Mouse (Mus musculus) kidney, adult 11 months (tissue): ENCODE results near the gene Ccl21a.
"Not testable (repeated sequence)": the region's sequence is repeated elsewhere in the genome, so short reads cannot be mapped to it uniquely, and the experiment has no call there.

Experiments used
- DNase-seq: peaks from one replicate; pipeline ENCODE4 v3.0.0; 2022

Gene Ccl21a

GRCm38 (mm10) chr4:42773893-42774292, at the start of gene Ccl21a:
TSS of gene Ccl21a (minus strand) at chr4:42773993.
- not testable (repeated sequence) for DNase-seq

GRCm38 (mm10) chr4:42756477-42756876, 17.3 kb downstream of the Ccl21a start, which contains the start of gene Ccl19:
TSS of gene Ccl19 (minus strand) at chr4:42756577.
- not testable (repeated sequence) for DNase-seq

- DNase-seq, result not testable (repeated sequence)
Measured at GRCm38 (mm10) chr4:42735245-42735644, 38.5 kb downstream of the Ccl21a start, which contains the start of gene 4930578G10Rik. TSS of gene 4930578G10Rik (plus strand) at chr4:42735545.
